Mouse (Mus musculus) liver, embryonic 11.5 days (tissue): ENCODE measurements at regions not wholly inside any gene's neighbourhood (a gene's known extent, or its start where the extent isn't known, plus 50 kb on each side); places are given as distances from the start of the nearest gene placed in this dataset.

Experiments
- ATAC-seq: fragments of 200-750 bp; cut with Nextera tagmentation; replicated peaks from 2 replicates; pipeline ENCODE4 v1.8.0; 2017; ENCODE audit warnings: moderate number of reproducible peaks, mild to moderate bottlenecking, moderate TSS enrichment, moderate library complexity; ENCODE audit not compliant: low FRiP score
- DNase-seq: peaks from one replicate; pipeline ENCODE4 v3.0.0-alpha.2; 2017; ENCODE audit warnings: low spot score
- H3K27ac ChIP-seq: fragments of 300-500 bp; sonication (generic); 2 replicates; pipeline ENCODE4 v1.5.1; 2014; ENCODE audit warnings: mild to moderate bottlenecking, low read depth, low read length, control low read depth
- H3K27me3 ChIP-seq: fragments of 300-500 bp; sonication (generic); replicated peaks from 2 replicates; pipeline ENCODE4 v1.6.1; 2014; ENCODE audit warnings: low read length, mixed read lengths; ENCODE audit not compliant: control insufficient read depth, insufficient read depth
- H3K36me3 ChIP-seq: fragments of 300-500 bp; sonication (generic); 2 replicates; pipeline ENCODE4 v1.6.1; 2014; ENCODE audit warnings: mild to moderate bottlenecking, low read length, moderate library complexity, mixed read lengths; ENCODE audit not compliant: control insufficient read depth, insufficient read depth
- H3K4me1 ChIP-seq: fragments of 300-500 bp; sonication (generic); replicated peaks from 2 replicates; pipeline ENCODE4 v1.6.1; 2014; ENCODE audit warnings: low read length, mixed read lengths; ENCODE audit not compliant: control insufficient read depth, insufficient read depth
- H3K4me2 ChIP-seq: fragments of 300-500 bp; sonication (generic); 2 replicates; pipeline ENCODE4 v1.6.1; 2014; ENCODE audit warnings: mild to moderate bottlenecking, control low read depth, moderate library complexity
- H3K4me3 ChIP-seq: fragments of 300-500 bp; sonication (generic); 2 replicates; pipeline ENCODE4 v1.5.1; 2014; ENCODE audit warnings: low read depth, low read length, control low read depth
- H3K9ac ChIP-seq: fragments of 300-500 bp; sonication (generic); 2 replicates; pipeline ENCODE4 v1.6.1; 2014; ENCODE audit warnings: low read depth, low read length, control low read depth
- H3K9me3 ChIP-seq: fragments of 300-500 bp; sonication (generic); 2 replicates; pipeline ENCODE4 v1.6.1; 2016; ENCODE audit warnings: low read length, inconsistent platforms, mixed read lengths; ENCODE audit not compliant: control insufficient read depth
- WGBS: fragments of 180-500 bp; shearing (Covaris S2); extraction: QIAGEN DNeasy Blood & Tissue Kit; methylation state at CpG from one replicate; pipeline ENCODE4 v1.1.7; 2014; 5-methylcytosine and 5-hydroxymethylcytosine counted together

GRCm38 (mm10) chr6:143326956-143327722, 160.1 kb downstream of the Etnk1 start:
- Histone ChIP-seq H3K9me3 (no peaks in the 10 kb centered on the region), H3K9ac (no peak overlapping the region), H3K27ac (no peak overlapping the region), H3K4me2 (peak overlapping the region; percentile 12; the same call in 1 of the 2 replicates), H3K27me3 (no peaks in the 10 kb centered on the region), H3K36me3 (no peaks in the 10 kb centered on the region), H3K4me1 (no peaks in the 10 kb centered on the region), H3K4me3 (no peak overlapping the region)
- 74% methylated on average over 22 of the region's 22 CpGs for WGBS
- DNase-seq (no peak), ATAC-seq (peak; percentile 56)

- WGBS = 77% methylated on average over 8 of the region's 8 CpGs
- no peaks in the 10 kb centered on the region for H3K4me1 ChIP-seq
- no peak overlapping the region for H3K4me3 ChIP-seq
- H3K9ac ChIP-seq = no peak overlapping the region
- ATAC-seq (no peak), DNase-seq (no peak)
- no peaks in the 10 kb centered on the region for H3K36me3 ChIP-seq
- H3K27ac ChIP-seq = no peak overlapping the region
- no peaks in the 10 kb centered on the region for H3K27me3 ChIP-seq
- H3K9me3 ChIP-seq = no peaks in the 10 kb centered on the region
- H3K4me2 ChIP-seq = no peak overlapping the region
Measured at GRCm38 (mm10) chr6:143327788-143328187, 160.8 kb downstream of the Etnk1 start.

GRCm38 (mm10) chr6:143328202-143328601, 161.2 kb downstream of the Etnk1 start:
- no peaks in the 10 kb centered on the region for H3K9me3 ChIP-seq
- DNase-seq (no peak), ATAC-seq (no peak)
- no peaks in the 10 kb centered on the region for H3K36me3 ChIP-seq
- no peak overlapping the region for H3K27ac ChIP-seq
- H3K4me3 ChIP-seq = no peak overlapping the region
- H3K9ac ChIP-seq = no peak overlapping the region
- no peaks in the 10 kb centered on the region for H3K4me1 ChIP-seq
- H3K27me3 ChIP-seq = no peaks in the 10 kb centered on the region
- 86% methylated on average over 9 of the region's 9 CpGs for WGBS
- H3K4me2 ChIP-seq = no peak overlapping the region

GRCm38 (mm10) chr6:143329096-143329495, 162.1 kb downstream of the Etnk1 start:
- H3K9me3 ChIP-seq = no peaks in the 10 kb centered on the region
- no peak for DNase-seq
- H3K4me2 ChIP-seq = no peak overlapping the region
- no peaks in the 10 kb centered on the region for H3K4me1 ChIP-seq
- WGBS = 72% methylated on average over 5 of the region's 5 CpGs
- H3K27me3 ChIP-seq = no peaks in the 10 kb centered on the region
- H3K4me3 ChIP-seq = no peak overlapping the region
- H3K36me3 ChIP-seq = no peaks in the 10 kb centered on the region
- H3K27ac ChIP-seq = no peak overlapping the region
- H3K9ac ChIP-seq = no peak overlapping the region
- no peak for ATAC-seq

- Histone ChIP-seq H3K27ac (no peak overlapping the region), H3K4me1 (no peaks in the 10 kb centered on the region), H3K27me3 (no peaks in the 10 kb centered on the region), H3K4me2 (no peak overlapping the region), H3K4me3 (no peak overlapping the region), H3K36me3 (no peaks in the 10 kb centered on the region), H3K9me3 (no peaks in the 10 kb centered on the region), H3K9ac (no peak overlapping the region)
- WGBS = 81% methylated on average over 8 of the region's 8 CpGs
- no peak for DNase-seq
- no peak for ATAC-seq
Measured at GRCm38 (mm10) chr6:143333493-143333892, 166.5 kb downstream of the Etnk1 start.

GRCm38 (mm10) chr6:143336574-143336973, 169.6 kb downstream of the Etnk1 start:
- H3K4me1 ChIP-seq = no peaks in the 10 kb centered on the region
- no peaks in the 10 kb centered on the region for H3K9me3 ChIP-seq
- no peaks in the 10 kb centered on the region for H3K27me3 ChIP-seq
- 69% methylated on average over 4 of the region's 4 CpGs for WGBS
- no peak overlapping the region for H3K9ac ChIP-seq
- H3K4me2 ChIP-seq = no peak overlapping the region
- no peak for DNase-seq
- H3K4me3 ChIP-seq = no peak overlapping the region
- ATAC-seq = no peak
- H3K27ac ChIP-seq = no peak overlapping the region
- no peaks in the 10 kb centered on the region for H3K36me3 ChIP-seq

GRCm38 (mm10) chr6:143349000-143349399, 182.0 kb downstream of the Etnk1 start:
- Histone ChIP-seq H3K9me3 (no peaks in the 10 kb centered on the region), H3K36me3 (no peaks in the 10 kb centered on the region), H3K4me3 (no peak overlapping the region), H3K4me1 (no peaks in the 10 kb centered on the region), H3K9ac (no peak overlapping the region), H3K27me3 (no peaks in the 10 kb centered on the region), H3K4me2 (no peak overlapping the region), H3K27ac (no peak overlapping the region)
- DNase-seq (no peak), ATAC-seq (no peak)
- 83% methylated on average over 2 of the region's 2 CpGs for WGBS

- DNase-seq (no peak), ATAC-seq (no peak)
- no peak overlapping the region for H3K9ac ChIP-seq
- H3K4me1 ChIP-seq = no peaks in the 10 kb centered on the region
- H3K27me3 ChIP-seq = no peaks in the 10 kb centered on the region
- H3K27ac ChIP-seq = no peak overlapping the region
- H3K4me3 ChIP-seq = no peak overlapping the region
- WGBS = 72% methylated on average over 7 of the region's 7 CpGs
- H3K9me3 ChIP-seq = no peaks in the 10 kb centered on the region
- H3K4me2 ChIP-seq = no peak overlapping the region
- H3K36me3 ChIP-seq = no peaks in the 10 kb centered on the region
Measured at GRCm38 (mm10) chr6:143359320-143360032, 192.5 kb downstream of the Etnk1 start.
